Mouse (Mus musculus): ENCODE measurements around the gene Cmtm4.
"Not testable (repeated sequence)": the region's sequence is repeated elsewhere in the genome, so short reads cannot be mapped to it uniquely, and the experiment has no call there.

Cmtm4 gene

DNA sequence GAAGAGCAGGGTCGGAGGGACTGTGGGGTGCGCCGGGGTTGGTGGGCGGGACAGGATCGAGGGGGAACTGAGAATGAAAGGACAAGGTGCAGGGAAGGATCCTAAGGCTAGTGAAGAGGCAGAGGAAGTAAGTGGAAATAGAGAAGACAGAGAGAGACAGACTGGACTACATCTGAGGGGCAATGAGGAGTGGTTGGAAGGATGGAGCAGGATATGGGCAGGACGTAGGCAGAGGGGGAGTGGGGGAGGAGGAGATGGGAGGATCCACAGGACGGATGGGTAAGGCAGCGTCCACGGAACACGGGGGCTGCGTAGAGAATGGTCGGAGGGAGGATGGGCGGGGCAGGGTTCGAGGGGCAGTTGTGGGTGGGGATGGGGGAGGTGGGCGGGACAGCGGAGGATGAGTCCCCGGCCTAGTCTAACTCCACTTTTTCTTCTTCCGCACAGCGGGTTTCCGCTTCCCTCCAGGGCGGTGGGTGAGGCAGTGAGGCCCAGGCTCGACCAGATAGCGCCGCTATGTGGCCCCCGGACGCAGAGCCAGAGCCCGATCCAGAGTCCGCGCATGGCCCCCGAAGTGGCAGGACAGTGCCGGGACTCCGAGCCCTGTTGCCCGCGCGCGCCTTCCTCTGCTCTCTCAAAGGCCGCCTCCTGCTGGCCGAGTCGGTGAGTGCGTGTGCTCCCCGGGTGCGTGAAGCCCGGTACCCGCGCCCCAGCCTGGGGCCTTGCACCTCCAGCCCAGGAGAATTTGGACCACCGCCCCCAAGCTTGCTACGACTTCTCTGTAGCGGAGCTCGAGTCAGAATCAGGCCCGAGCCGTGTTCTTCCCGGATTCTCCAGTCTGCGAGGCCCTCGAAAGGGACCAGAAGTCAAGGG is 55.1 kb downstream of the Cmtm4 start:
- DNase-seq (ENCODE audit: low read depth in 2 of 2, low spot score in 2 of 2), result peak; percentile 70 to 76

DNA sequence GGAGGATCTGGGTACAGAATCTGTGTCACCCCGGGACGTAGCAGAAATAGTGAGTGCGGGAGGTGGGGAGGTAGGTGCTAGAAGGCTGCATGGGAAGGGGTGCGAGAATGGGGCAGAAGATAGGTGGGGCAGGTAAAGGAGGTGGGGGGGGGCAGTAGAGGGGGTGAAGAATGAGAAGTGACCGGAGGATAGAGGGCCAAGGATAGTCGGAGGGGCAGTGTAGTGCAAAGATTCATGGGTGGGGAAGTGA is 55.7 kb downstream of the Cmtm4 start:
- no peak for DNase-seq (ENCODE audit: low read depth in 2 of 2, low spot score in 2 of 2)

DNA sequence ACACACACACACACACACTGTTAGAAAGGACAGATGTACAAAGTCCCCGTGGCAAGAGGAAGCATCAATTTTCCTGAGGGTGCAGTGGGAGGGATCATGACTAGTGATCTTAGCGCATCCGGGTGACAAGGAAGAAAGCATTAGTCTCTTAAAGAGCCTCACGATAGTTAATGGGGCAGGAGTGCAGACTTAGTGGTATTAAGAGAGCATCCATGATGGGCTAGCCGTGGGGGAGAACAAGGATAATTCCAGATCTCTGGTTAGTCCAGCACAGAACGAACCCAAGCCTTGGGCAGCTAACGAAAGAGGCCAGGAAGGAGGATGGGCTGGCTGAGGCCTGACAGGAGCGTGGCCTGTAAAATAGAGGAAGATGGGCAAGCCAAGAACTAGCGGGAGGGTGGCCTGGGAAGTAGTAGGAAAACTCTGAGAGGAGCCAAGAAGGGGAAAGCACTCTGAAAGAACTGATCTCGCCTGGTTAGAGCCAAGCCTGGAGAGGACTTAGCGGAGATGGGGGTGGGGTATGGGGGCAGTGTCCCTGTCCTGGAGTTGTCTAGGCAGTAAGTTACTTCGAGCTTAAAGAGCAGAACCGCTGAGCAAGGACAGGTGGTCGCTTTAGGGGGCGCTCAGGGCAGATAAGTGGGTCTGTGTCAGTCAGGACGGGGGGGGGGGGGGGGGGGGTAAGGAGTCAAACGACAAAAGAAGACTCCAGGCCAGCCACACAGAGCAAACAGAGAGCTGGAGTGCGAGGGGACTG is 56.2 kb downstream of the Cmtm4 start, which contains the start of gene Cmtm3:
Cmtm3 (plus strand) TSS at position 182 of the 754 bp plus-strand sequence.
- DNase-seq (ENCODE audit: low read depth in 2 of 2, low spot score in 2 of 2), result no peak

DNA sequence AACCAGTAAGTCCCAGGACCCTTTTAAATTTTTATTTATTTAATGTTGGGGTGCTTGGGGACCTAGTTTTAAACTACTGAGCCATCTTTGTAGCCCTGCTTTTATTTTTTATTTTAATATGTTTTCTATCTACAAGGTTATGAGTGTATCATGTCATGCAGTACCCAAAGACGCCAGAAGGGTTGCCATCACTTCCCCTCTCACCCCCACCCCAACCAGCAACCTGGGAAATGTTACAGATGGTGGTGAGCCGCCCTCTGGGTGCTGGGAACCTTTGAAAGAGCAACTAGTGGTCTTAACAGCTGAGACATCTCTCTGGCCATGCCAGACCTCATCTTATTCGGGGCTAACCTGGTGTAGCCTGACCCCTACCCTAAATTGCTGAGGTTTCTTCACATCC is 57.7 kb downstream of the Cmtm4 start:
- DNase-seq (ENCODE audit: low read depth in 2 of 2, low spot score in 2 of 2), result peak in 1 of 2 experiments; percentile 19

DNA sequence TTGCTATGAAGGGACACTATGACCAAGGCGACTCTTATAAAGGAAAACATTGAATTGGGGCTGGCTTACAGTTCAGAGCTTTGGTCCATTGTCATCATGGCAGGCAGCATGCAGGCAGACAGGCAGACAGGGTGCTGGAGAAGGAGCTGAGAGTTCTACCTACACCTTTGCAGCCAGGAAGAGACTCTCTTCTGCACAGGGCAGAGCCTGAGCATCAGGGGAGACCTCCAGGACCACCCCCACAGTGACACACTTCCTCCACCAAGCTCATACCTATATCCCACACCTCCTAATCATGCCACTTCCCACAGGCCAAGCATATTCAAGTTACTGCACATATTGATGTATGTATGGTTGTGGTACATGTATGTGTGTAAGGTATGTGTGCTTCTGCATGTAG is 58.8 kb downstream of the Cmtm4 start:
- no peak for DNase-seq (ENCODE audit: low read depth in 2 of 2, low spot score in 2 of 2)

DNA sequence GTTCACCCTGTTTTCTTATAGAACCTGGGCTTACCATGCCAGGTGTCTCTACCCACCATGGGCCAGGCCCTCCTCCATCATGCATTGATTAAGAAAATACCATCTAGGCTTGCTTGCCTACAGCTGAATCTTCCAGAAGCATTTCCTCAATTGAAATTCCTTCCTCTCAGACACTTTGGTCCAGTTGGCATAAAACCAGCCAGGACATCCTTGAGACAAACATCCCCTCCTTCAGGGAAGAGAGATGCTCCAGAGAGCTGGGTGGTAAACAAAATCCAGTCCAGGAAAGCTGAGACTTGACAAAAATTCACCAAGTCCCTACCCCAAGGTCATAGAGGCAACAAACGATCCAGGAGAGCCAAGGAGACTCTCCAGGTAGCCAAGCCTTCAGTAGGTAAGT is 61.4 kb downstream of the Cmtm4 start:
- no peak for DNase-seq (ENCODE audit: low read depth in 2 of 2, low spot score in 2 of 2)

DNA sequence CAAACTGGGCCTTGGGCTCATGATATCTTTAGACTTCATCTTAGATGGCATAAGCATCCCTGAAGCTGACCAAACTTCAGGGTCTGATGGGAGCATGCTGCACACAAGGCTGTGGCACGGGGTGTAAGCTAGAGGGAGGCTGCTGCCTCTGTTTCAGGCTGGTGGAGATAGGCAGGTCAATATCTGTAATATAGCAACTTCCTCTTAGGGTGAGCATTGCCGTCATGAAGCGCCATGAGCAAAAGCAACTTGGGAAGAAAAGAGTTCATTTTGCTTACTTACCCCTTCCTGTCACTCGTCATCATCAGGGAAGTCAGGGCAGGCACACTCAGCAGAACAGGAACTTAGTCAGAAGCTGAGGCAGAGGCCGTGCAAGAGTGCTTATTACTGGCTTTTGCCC is 61.8 kb downstream of the Cmtm4 start:
- DNase-seq (ENCODE audit: low read depth in 2 of 2, low spot score in 2 of 2), result no peak

DNA sequence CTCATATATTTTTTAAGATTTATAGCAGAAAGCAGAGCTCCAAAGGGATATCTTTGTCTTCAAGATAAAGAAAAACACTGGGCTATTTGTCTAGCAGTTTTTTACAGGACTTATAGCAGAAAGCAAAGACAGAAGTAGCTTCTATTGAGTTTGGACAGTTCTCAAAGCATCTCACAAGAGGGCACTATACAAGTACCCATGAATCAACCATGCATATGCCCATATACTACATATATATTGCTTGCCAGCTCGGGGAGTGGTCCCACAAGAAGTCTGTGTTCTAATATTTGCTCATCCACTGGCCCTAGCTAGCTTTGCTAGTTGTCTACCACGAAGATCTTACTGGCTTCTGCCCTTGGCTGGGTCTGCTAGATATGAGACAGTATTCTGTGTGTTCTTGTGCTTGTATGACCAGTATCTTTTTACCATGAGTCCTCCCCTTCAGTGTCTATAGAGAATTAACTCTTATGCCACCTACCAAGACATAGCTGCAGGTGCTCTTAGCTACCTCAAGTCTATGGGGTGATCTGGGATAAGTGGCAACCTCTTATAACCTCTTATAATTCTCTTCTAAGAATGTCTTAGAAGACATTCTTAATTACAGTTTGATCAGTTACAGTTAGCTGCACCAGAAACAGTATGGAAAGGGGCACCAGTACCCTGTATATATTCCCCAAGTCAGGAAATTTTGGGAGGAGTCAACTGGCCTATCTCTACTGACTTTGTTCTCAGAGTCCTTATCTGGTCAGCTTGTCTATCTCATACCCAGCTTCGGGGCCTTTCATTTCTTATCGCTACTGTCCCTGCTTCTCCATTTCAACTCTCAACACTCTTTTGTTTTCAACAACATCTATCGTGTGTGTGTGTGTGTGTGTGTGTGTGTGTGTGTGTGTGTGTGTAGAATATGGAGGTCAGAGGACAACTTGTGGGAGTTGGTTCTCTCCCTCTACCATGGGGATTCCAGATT is 62.7 kb downstream of the Cmtm4 start:
- DNase-seq (ENCODE audit: low read depth in 2 of 2, low spot score in 2 of 2), result no peak

DNA sequence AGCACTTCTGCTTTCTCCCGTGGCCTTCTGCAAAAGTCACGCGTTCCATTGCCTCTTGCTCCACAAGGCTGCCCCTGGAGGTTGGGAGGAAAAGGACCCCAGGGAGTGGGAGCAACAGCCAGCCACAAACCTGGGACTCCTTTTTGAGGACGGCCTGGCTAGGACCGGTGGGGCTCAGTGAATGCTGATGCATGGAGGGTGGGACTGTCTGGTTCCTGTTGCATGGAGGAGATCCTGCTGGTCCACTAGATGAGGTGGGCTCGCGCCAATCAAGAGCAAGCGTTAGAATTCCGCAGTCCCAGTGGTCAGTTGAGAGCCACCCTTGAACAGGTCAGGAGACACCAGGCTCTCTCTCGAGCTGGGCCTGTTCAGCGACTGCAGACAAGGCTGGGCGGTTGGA is 73.7 kb downstream of the Cmtm4 start, which contains the start of gene Cmtm2b:
Cmtm2b (plus strand) TSS at position 301 of the 400 bp plus-strand sequence.
- DNase-seq (ENCODE audit: low read depth in 2 of 2, low spot score in 2 of 2), result not testable (repeated sequence)

DNA sequence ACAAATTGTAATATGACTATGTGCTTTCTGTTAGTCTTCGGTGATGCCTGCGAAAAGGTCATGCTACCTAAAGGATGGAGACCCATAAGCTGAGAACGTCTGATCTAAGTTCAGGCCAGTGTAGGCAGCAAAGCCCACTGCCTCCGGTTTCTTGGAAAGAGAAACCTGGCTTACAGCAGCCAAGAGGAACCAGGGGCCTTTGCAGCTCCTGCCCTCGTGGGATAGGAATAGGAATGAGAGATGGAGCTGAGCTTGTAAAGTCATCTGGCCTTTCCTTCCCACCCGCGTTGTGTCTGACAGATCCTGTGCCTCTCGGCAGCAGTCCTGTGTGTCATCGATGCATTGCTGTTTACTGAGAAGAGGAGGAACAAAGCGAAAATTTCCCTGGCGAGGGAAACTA is 74.3 kb downstream of the Cmtm4 start, which contains the start of gene Gm11020:
Gm11020 (plus strand) TSS at position 301 of the 400 bp plus-strand sequence.
- DNase-seq (ENCODE audit: low read depth in 2 of 2, low spot score in 2 of 2), result not testable (repeated sequence)

DNA sequence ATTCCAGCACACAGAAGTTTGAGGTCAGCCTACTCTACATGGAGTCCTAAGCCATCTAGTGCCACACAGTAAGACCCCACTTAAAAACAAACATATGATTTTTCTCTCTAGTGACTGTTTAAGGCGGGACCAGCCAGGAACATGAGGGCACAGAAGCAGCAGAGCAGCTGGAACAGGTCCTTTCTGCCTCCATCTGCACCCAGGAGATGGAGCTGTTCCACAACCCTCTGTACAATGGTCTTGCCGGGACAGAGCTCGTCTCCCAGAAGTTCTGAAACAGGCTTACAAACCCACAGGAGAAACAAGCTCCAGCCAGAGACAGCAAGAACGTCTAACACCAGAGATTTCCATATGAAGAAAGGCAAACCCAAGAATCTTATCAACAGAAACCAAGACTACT is 82.3 kb downstream of the Cmtm4 start:
- no peak for DNase-seq (ENCODE audit: low read depth in 2 of 2, low spot score in 2 of 2)

DNA sequence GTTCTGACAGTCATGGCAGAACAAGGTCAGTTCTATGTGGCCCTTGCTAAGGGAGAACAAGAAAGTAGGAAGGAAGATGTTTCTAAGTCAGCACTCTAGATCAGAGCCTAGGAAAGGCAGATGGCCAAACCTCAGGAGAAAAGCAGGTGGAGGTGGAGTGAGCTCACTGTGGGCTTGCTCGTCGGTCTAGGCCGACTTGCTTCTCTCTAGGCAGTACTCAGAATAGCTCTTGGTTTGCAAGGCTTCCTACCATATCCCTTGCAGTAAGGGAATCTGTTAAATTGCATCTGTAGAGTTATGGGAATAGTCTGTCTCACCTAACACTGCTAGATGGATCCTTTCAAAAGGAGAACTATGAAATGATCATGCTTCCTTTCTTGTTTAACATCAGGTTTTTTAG is 83.6 kb downstream of the Cmtm4 start:
- not testable (repeated sequence) for DNase-seq (ENCODE audit: low read depth in 2 of 2, low spot score in 2 of 2)

DNA sequence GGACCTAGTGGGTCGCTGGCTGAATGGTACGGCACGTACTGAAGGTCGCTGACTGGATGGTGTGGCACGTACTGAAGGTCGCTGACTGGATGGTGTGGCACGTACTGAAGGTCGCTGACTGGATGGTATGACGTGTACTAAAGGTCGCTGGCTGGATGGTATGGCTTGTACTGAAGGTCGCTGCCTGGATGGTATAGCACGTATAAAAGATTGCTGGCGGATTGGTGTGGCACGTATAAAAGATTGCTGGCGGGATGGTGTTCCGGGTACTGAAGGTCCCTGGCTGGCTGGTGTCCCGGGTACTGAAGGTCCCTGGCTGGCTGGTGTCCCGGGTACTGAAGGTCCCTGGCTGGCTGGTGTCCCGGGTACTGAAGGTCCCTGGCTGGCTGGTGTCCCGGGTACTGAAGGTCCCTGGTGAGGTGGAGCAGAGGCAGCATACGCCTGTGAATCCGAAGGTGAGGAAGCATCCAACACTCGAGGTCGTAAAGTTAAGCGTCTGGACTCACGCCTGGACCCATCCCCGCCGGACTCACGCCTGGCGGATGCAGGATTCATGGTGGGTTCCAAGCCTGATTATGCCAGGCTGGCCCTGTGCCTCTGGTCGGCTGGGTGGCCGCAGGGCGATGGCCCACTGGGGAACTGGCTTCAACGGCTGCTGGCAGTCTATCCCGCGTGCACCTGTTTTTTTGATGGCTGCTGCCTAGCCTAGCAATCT is 86.0 kb downstream of the Cmtm4 start, which contains the start of the genes Gm45711 and Cmtm1:
Gm45711 (minus strand) TSS at position 641 of the 715 bp plus-strand sequence.
Cmtm1 (minus strand) TSS at position 705 of the 715 bp plus-strand sequence.
- not testable (repeated sequence) for DNase-seq (ENCODE audit: low read depth in 2 of 2, low spot score in 2 of 2)

DNA sequence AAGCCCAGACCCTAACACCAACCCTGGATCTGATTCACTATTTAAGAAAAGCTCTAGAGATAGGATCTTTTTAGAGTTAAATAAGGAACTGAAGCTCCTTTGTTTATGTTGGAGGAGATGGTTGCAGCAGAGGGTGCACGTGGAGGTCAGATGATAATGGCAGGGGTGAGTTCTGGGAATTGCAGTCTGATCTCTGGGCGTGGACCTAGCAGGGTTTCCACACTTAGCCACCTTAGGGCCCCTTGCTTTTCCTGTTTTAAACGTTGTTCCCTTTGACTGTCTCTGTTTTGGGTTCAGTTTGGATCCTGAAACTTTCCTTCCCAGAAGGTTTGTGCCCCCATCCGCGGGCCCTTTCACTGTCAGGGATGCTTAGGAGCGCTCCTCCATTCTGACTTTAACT is 87.3 kb downstream of the Cmtm4 start:
- not testable (repeated sequence) for DNase-seq (ENCODE audit: low read depth in 2 of 2, low spot score in 2 of 2)

DNA sequence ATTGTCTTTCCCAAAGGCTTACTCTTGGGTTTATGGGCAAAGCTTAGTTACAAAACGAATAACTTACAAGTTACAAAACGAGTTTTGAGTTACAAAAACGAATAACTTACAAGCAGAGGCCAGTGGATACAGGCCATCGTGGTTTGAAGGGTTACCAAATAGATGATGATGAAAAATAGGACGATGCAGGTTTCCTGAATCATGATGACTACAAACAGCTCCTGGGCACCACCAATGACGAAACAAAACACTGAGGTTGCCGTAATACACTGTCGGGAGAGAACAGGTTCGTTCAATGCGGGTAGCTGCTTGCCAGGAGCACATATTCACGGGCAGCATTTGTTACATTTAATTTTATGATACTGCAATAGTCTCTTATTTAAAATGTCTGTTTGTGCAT is 90.6 kb downstream of the Cmtm4 start:
- no peak for DNase-seq (ENCODE audit: low read depth in 2 of 2, low spot score in 2 of 2)

DNA sequence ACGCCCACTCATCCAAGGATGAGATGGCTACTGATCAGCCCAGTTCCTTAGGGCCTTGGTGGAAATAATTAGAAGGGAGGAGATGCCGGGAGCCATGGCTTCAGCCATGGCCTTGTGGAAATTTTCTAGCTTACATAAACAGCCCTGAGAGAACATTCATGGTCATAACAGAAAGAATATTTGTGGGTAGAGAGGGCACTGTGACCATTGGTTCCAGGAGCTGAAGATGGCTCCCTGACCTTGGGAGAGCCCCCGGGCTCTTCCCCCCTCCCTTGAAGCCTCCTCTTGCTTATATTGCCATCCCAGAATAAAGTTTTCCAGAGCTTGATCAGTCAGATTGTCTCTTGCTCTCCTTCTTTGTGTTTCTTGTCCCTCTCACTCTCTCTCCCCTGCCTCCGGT is 93.1 kb downstream of the Cmtm4 start:
- DNase-seq (ENCODE audit: low read depth in 2 of 2, low spot score in 2 of 2), result not testable (repeated sequence)

DNA sequence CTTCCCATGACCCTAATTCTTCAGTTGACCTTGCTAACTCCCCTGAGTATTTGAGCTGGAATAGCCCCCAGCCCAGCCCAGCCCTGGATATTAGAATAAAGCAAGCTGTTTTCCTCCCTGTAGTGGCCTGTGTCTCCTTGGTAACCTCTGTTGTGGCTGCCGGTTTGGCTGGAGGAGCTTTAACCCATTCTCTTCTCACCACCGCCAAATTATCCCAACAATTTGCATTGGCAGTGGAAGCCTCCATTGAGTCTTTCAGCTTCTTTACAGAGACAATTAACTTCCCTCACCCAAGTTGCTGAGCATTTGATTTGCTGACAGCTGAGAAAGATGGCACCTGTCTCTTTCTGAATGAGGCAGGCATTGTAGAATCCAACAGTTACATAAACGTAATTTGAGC is 94.0 kb downstream of the Cmtm4 start:
- not testable (repeated sequence) for DNase-seq (ENCODE audit: low read depth in 2 of 2, low spot score in 2 of 2)

Data from CD8-positive naive resting alpha-beta T cell, adult 2 months (primary cell).